Mouse (Mus musculus): ENCODE measurements around the gene Pate2. TPM values are rescaled to one million over a fixed set of nuclear protein-coding genes. Genes with fewer than 3 reads are reported as not detected.
"Not testable (repeated sequence)": the region's sequence is repeated elsewhere in the genome, so short reads cannot be mapped to it uniquely, and the experiment has no call there.

Pate2 gene
- polyA plus RNA-seq, 1 experiment from 2014 or later, result 0.46 TPM

GRCm38 (mm10) chr9:35611841-35612240 lies 41.8 kb downstream of the Pate2 start, which contains the start of gene Pate4:
TSS of gene Pate4 (minus strand) at chr9:35611941.
- Histone ChIP-seq H3K4me1 (ENCODE audit: control insufficient read depth, insufficient read depth, low read length) (no peaks in the 10 kb centered on the region), H3K27ac (ENCODE audit: low read depth, low read length) (no peak within 1 kb of the TSS), H3K4me2 (no peak within 1 kb of the TSS), H3K36me3 (ENCODE audit: control insufficient read depth, insufficient read depth, low read length) (no peaks in the 10 kb centered on the region), H3K9ac (ENCODE audit: low read depth, low read length) (no peak within 1 kb of the TSS), H3K4me3 (ENCODE audit: low read depth, low read length) (no peak within 1 kb of the TSS), H3K27me3 (ENCODE audit: control insufficient read depth, insufficient read depth, low read length) (no peaks in the 10 kb centered on the region), H3K9me3 (replicated peaks; ENCODE audit: control insufficient read depth, low read length) (no peaks in the 10 kb centered on the region)
- 68% methylated on average over 1 of the region's 1 CpGs for WGBS (ENCODE audit: insufficient replicate concordance)
- ATAC-seq (replicated peaks; ENCODE audit: insufficient number of reproducible peaks, low FRiP score, low TSS enrichment), result no peak

- Histone ChIP-seq H3K27ac (ENCODE audit: low read depth, low read length) (no peak overlapping the region), H3K4me2 (no peak overlapping the region), H3K27me3 (ENCODE audit: control insufficient read depth, insufficient read depth, low read length) (no peaks in the 10 kb centered on the region), H3K36me3 (ENCODE audit: control insufficient read depth, insufficient read depth, low read length) (no peaks in the 10 kb centered on the region), H3K4me1 (ENCODE audit: control insufficient read depth, insufficient read depth, low read length) (no peaks in the 10 kb centered on the region), H3K9me3 (replicated peaks; ENCODE audit: control insufficient read depth, low read length) (no peaks in the 10 kb centered on the region), H3K9ac (ENCODE audit: low read depth, low read length) (no peak overlapping the region), H3K4me3 (ENCODE audit: low read depth, low read length) (no peak overlapping the region)
- ATAC-seq (replicated peaks; ENCODE audit: insufficient number of reproducible peaks, low FRiP score, low TSS enrichment), result no peak
- WGBS (ENCODE audit: insufficient replicate concordance), result 25% methylated on average over 2 of the region's 2 CpGs
Measured at GRCm38 (mm10) chr9:35614005-35614404, 43.9 kb downstream of the Pate2 start.

GRCm38 (mm10) chr9:35616784-35617183 lies 46.7 kb downstream of the Pate2 start:
- not testable (repeated sequence) for H3K27me3 ChIP-seq (ENCODE audit: control insufficient read depth, insufficient read depth, low read length); H3K4me1 ChIP-seq (ENCODE audit: control insufficient read depth, insufficient read depth, low read length)

GRCm38 (mm10) chr9:35632981-35633380 lies 62.9 kb downstream of the Pate2 start:
- H3K4me3 ChIP-seq (ENCODE audit: low read depth, low read length), result no peak overlapping the region
- H3K27me3 ChIP-seq (ENCODE audit: control insufficient read depth, insufficient read depth, low read length), result no peaks in the 10 kb centered on the region
- H3K36me3 ChIP-seq (ENCODE audit: control insufficient read depth, insufficient read depth, low read length), result no peaks in the 10 kb centered on the region
- no peak overlapping the region for H3K4me2 ChIP-seq
- no peak for ATAC-seq (replicated peaks; ENCODE audit: insufficient number of reproducible peaks, low FRiP score, low TSS enrichment)
- no peak overlapping the region for H3K9ac ChIP-seq (ENCODE audit: low read depth, low read length)
- H3K9me3 ChIP-seq (replicated peaks; ENCODE audit: control insufficient read depth, low read length), result no peaks in the 10 kb centered on the region
- 67% methylated on average over 1 of the region's 1 CpGs for WGBS (ENCODE audit: insufficient replicate concordance)
- no peak overlapping the region for H3K27ac ChIP-seq (ENCODE audit: low read depth, low read length)
- no peaks in the 10 kb centered on the region for H3K4me1 ChIP-seq (ENCODE audit: control insufficient read depth, insufficient read depth, low read length)

More at GRCm38 (mm10) chr9:35616784-35617183, 46.7 kb downstream of the Pate2 start:
- H3K27ac ChIP-seq (ENCODE audit: low read depth, low read length); H3K4me3 ChIP-seq (ENCODE audit: low read depth, low read length); H3K9ac ChIP-seq (ENCODE audit: low read depth, low read length); H3K36me3 ChIP-seq (ENCODE audit: control insufficient read depth, insufficient read depth, low read length); H3K9me3 ChIP-seq (replicated peaks; ENCODE audit: control insufficient read depth, low read length); H3K4me2 ChIP-seq; ATAC-seq (replicated peaks; ENCODE audit: insufficient number of reproducible peaks, low FRiP score, low TSS enrichment): not testable (repeated sequence)
- WGBS (ENCODE audit: insufficient replicate concordance), result 48% methylated on average over 2 of the region's 2 CpGs

- Histone ChIP-seq H3K4me2 (no peak within 1 kb of the TSS), H3K9me3 (replicated peaks; ENCODE audit: control insufficient read depth, low read length) (no peaks in the 10 kb centered on the region; the same call in 1 of the 2 replicates), H3K27ac (ENCODE audit: low read depth, low read length) (no peak within 1 kb of the TSS), H3K27me3 (ENCODE audit: control insufficient read depth, insufficient read depth, low read length) (no peaks in the 10 kb centered on the region), H3K4me1 (ENCODE audit: control insufficient read depth, insufficient read depth, low read length) (no peaks in the 10 kb centered on the region), H3K36me3 (ENCODE audit: control insufficient read depth, insufficient read depth, low read length) (no peaks in the 10 kb centered on the region), H3K4me3 (ENCODE audit: low read depth, low read length) (no peak within 1 kb of the TSS), H3K9ac (ENCODE audit: low read depth, low read length) (no peak within 1 kb of the TSS)
- 69% methylated on average over 1 of the region's 1 CpGs for WGBS (ENCODE audit: insufficient replicate concordance)
- ATAC-seq (replicated peaks; ENCODE audit: insufficient number of reproducible peaks, low FRiP score, low TSS enrichment), result no peak
Measured at GRCm38 (mm10) chr9:35648102-35648501, 78.0 kb downstream of the Pate2 start, which contains the start of gene Pate3. TSS of gene Pate3 (minus strand) at chr9:35648202.

GRCm38 (mm10) chr9:35673557-35673956 lies 103.5 kb downstream of the Pate2 start:
- WGBS (ENCODE audit: insufficient replicate concordance), result 72% methylated on average over 2 of the region's 2 CpGs
- Histone ChIP-seq H3K36me3 (ENCODE audit: control insufficient read depth, insufficient read depth, low read length) (no peaks in the 10 kb centered on the region), H3K4me3 (ENCODE audit: low read depth, low read length) (no peak overlapping the region), H3K4me2 (no peak overlapping the region), H3K27me3 (ENCODE audit: control insufficient read depth, insufficient read depth, low read length) (no peaks in the 10 kb centered on the region), H3K4me1 (ENCODE audit: control insufficient read depth, insufficient read depth, low read length) (no peaks in the 10 kb centered on the region), H3K27ac (ENCODE audit: low read depth, low read length) (no peak overlapping the region), H3K9ac (ENCODE audit: low read depth, low read length) (no peak overlapping the region), H3K9me3 (replicated peaks; ENCODE audit: control insufficient read depth, low read length) (no peaks in the 10 kb centered on the region)
- ATAC-seq (replicated peaks; ENCODE audit: insufficient number of reproducible peaks, low FRiP score, low TSS enrichment), result no peak

- ATAC-seq (replicated peaks; ENCODE audit: insufficient number of reproducible peaks, low FRiP score, low TSS enrichment), result no peak
- H3K4me3 ChIP-seq (ENCODE audit: low read depth, low read length), result no peak within 1 kb of the TSS
- WGBS (ENCODE audit: insufficient replicate concordance), result 25% methylated on average over 1 of the region's 1 CpGs
Measured at GRCm38 (mm10) chr9:35687013-35687412, 116.9 kb downstream of the Pate2 start, which contains the start of gene Pate1. TSS of gene Pate1 (minus strand) at chr9:35687390.

GRCm38 (mm10) chr9:35691924-35692323 lies 121.8 kb downstream of the Pate2 start:
- no peak overlapping the region for H3K27ac ChIP-seq (ENCODE audit: low read depth, low read length)
- H3K4me3 ChIP-seq (ENCODE audit: low read depth, low read length), result no peak overlapping the region
- H3K27me3 ChIP-seq (ENCODE audit: control insufficient read depth, insufficient read depth, low read length), result no peaks in the 10 kb centered on the region
- H3K4me2 ChIP-seq, result no peak overlapping the region
- ATAC-seq (replicated peaks; ENCODE audit: insufficient number of reproducible peaks, low FRiP score, low TSS enrichment), result no peak
- H3K4me1 ChIP-seq (ENCODE audit: control insufficient read depth, insufficient read depth, low read length), result no peaks in the 10 kb centered on the region
- H3K36me3 ChIP-seq (ENCODE audit: control insufficient read depth, insufficient read depth, low read length), result no peaks in the 10 kb centered on the region
- H3K9me3 ChIP-seq (replicated peaks; ENCODE audit: control insufficient read depth, low read length), result no peaks in the 10 kb centered on the region
- no peak overlapping the region for H3K9ac ChIP-seq (ENCODE audit: low read depth, low read length)

More at GRCm38 (mm10) chr9:35687013-35687412, 116.9 kb downstream of the Pate2 start, which contains the start of gene Pate1:
- Histone ChIP-seq H3K36me3 (ENCODE audit: control insufficient read depth, insufficient read depth, low read length) (no peaks in the 10 kb centered on the region), H3K27me3 (ENCODE audit: control insufficient read depth, insufficient read depth, low read length) (no peaks in the 10 kb centered on the region), H3K4me2 (no peak within 1 kb of the TSS), H3K4me1 (ENCODE audit: control insufficient read depth, insufficient read depth, low read length) (no peaks in the 10 kb centered on the region), H3K9ac (ENCODE audit: low read depth, low read length) (no peak within 1 kb of the TSS), H3K9me3 (replicated peaks; ENCODE audit: control insufficient read depth, low read length) (no peaks in the 10 kb centered on the region), H3K27ac (ENCODE audit: low read depth, low read length) (no peak within 1 kb of the TSS)

- H3K9ac ChIP-seq (ENCODE audit: low read depth, low read length), result no peak overlapping the region
- ATAC-seq (replicated peaks; ENCODE audit: insufficient number of reproducible peaks, low FRiP score, low TSS enrichment), result no peak
- no peaks in the 10 kb centered on the region for H3K36me3 ChIP-seq (ENCODE audit: control insufficient read depth, insufficient read depth, low read length)
Measured at GRCm38 (mm10) chr9:35707265-35707664, 137.2 kb downstream of the Pate2 start.

More at GRCm38 (mm10) chr9:35707265-35707664, 137.2 kb downstream of the Pate2 start:
- no peaks in the 10 kb centered on the region for H3K9me3 ChIP-seq (replicated peaks; ENCODE audit: control insufficient read depth, low read length)
- H3K4me2 ChIP-seq, result no peak overlapping the region
- no peaks in the 10 kb centered on the region for H3K27me3 ChIP-seq (ENCODE audit: control insufficient read depth, insufficient read depth, low read length)
- H3K4me1 ChIP-seq (ENCODE audit: control insufficient read depth, insufficient read depth, low read length), result no peaks in the 10 kb centered on the region
- H3K27ac ChIP-seq (ENCODE audit: low read depth, low read length), result no peak overlapping the region
- no peak overlapping the region for H3K4me3 ChIP-seq (ENCODE audit: low read depth, low read length)
